Mouse (Mus musculus) neural tube, embryonic 10.5 days (tissue): ENCODE measurements at regions not wholly inside any gene's neighbourhood (a gene's known extent, or its start where the extent isn't known, plus 50 kb on each side); places are given as distances from the start of the nearest gene placed in this dataset.

Experiments
- DNase-seq: peaks from one replicate; pipeline ENCODE4 v3.0.0-alpha.2; 2017; ENCODE audit warnings: low spot score; ENCODE audit errors: extremely low spot score

- no peak for DNase-seq
Measured at GRCm38 (mm10) chr12:16021202-16021821, 204.6 kb upstream of the Trib2 start.

GRCm38 (mm10) chr12:16018237-16018636, 201.5 kb upstream of the Trib2 start:
- DNase-seq = no peak

- no peak for DNase-seq
Measured at GRCm38 (mm10) chr12:16016621-16017020, 199.9 kb upstream of the Trib2 start.

GRCm38 (mm10) chr12:16015596-16015995, 198.9 kb upstream of the Trib2 start:
- DNase-seq = no peak

- DNase-seq = no peak
Measured at GRCm38 (mm10) chr12:16014679-16015078, 198.0 kb upstream of the Trib2 start.

GRCm38 (mm10) chr12:16013861-16014630, 197.3 kb upstream of the Trib2 start:
- no peak for DNase-seq

GRCm38 (mm10) chr12:16013354-16013753, 196.6 kb upstream of the Trib2 start:
- no peak for DNase-seq

GRCm38 (mm10) chr12:16012081-16012480, 195.4 kb upstream of the Trib2 start:
- DNase-seq = no peak

- no peak for DNase-seq
Measured at GRCm38 (mm10) chr12:16009822-16010620, 193.3 kb upstream of the Trib2 start.

- DNase-seq = no peak
Measured at GRCm38 (mm10) chr12:16008763-16009515, 192.2 kb upstream of the Trib2 start.

GRCm38 (mm10) chr12:16008261-16008660, 191.5 kb upstream of the Trib2 start:
- DNase-seq = no peak

GRCm38 (mm10) chr12:16006688-16007087, 190.0 kb upstream of the Trib2 start:
- no peak for DNase-seq

- DNase-seq = no peak
Measured at GRCm38 (mm10) chr12:16006286-16006685, 189.6 kb upstream of the Trib2 start.

GRCm38 (mm10) chr12:16001811-16002210, 185.1 kb upstream of the Trib2 start:
- DNase-seq = no peak

GRCm38 (mm10) chr12:16001225-16001624, 184.5 kb upstream of the Trib2 start:
- no peak for DNase-seq

GRCm38 (mm10) chr12:15998331-15998730, 181.6 kb upstream of the Trib2 start:
- no peak for DNase-seq

- no peak for DNase-seq
Measured at GRCm38 (mm10) chr12:15993866-15994265, 177.1 kb upstream of the Trib2 start.

GRCm38 (mm10) chr12:15986351-15986750, 169.6 kb upstream of the Trib2 start:
- no peak for DNase-seq

- DNase-seq = no peak
Measured at GRCm38 (mm10) chr12:15985649-15986048, 168.9 kb upstream of the Trib2 start.

- no peak for DNase-seq
Measured at GRCm38 (mm10) chr12:15983591-15984300, 167.0 kb upstream of the Trib2 start.

- no peak for DNase-seq
Measured at GRCm38 (mm10) chr12:15981741-15982140, 165.0 kb upstream of the Trib2 start.
